Mouse (Mus musculus) Patski (cell line): ENCODE data around the gene Pik3r1. TPM values are rescaled to one million over a fixed set of nuclear protein-coding genes. Genes with fewer than 3 reads are reported as not detected.

Experiments used
- ATAC-seq: fragments of 100-300 bp; one replicate; pipeline ENCODE4 v1.8.0; 2021
- CTCF ChIA-PET: fragments of 350-600 bp; sonication (Branson Sonifier 250); formaldehyde crosslinking; loops from one replicate; lab custom pipeline; 2022; ENCODE audit warnings: inconsistent platforms; lab: Charles Lee
- POLR2A ChIA-PET: fragments of 350-600 bp; sonication (Branson Sonifier 250); formaldehyde crosslinking; loops from one replicate; lab custom pipeline; 2022; ENCODE audit warnings: antibody characterized with exemption, inconsistent platforms; lab: Charles Lee
- DNase-seq: peaks from one replicate; pipeline ENCODE4 v3.0.0-alpha.2; 2011; ENCODE audit warnings: low read depth, low spot score
- H3K27me3 ChIP-seq: fragments of 371-371 bp; one replicate; pipeline ENCODE4 v1.5.1; 2021
- CTCF ChIP-seq: fragments of 100-300 bp; IDR thresholded peaks from one replicate; pipeline ENCODE4 v1.5.1; 2021
- in situ Hi-C: fragments of 300-500 bp; cut with MboI; formaldehyde crosslinking; loops from 3 replicates; pipeline ENCODE4 v1.11.1; 2018; ENCODE audit warnings: low pct_unique_long_range_greater_than_20kb, mixed read lengths
- polyA plus RNA-seq: library from polyadenylated mRNA; unstranded; gene quantifications from one replicate; pipeline ENCODE4 v1.2.3, GENCODE M21; 2021

Pik3r1 gene
- polyA plus RNA-seq, 1 experiment from 2014 or later = 31.1 TPM

DNA sequence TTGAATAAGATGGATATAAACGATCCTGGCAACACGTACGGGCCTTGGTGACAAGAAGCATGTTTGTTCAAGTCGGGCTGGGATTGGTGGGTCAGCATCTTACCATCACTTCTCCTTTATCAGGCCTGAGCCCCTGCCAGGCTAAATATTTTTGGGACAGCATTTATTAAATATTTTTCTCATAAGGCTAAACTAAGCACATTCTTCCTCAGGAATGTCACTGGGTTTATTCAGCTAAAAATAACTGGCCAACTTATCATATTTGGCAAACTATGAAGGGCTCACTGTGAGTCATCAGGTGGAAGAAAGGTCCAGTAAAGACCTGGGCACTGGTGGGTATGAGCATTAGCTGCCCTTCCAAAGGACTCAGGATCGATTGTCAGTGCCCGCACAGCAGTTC, 50.2 kb downstream of the Pik3r1 start:
- DNase-seq = no peak
- no peak for ATAC-seq
- POLR2A ChIA-PET = interaction anchor here (0.6 kb wide), 1 partner anchor 44 kb away, joined by 3 read pairs; no protein-coding TSS in a partner anchor

GRCm38 (mm10) chr13:101713429-101714088, 54.5 kb downstream of the Pik3r1 start:
- in situ Hi-C loops = no loop called here

More for the DNA sequence above, 50.2 kb downstream of the Pik3r1 start:
- TF ChIP-seq CTCF = no peak
- CTCF ChIA-PET = interaction anchor here (1.1 to 1.8 kb wide), 3 partner anchors 9 to 22 kb away, joined by 3 to 5 read pairs (median 3); no protein-coding TSS in a partner anchor
- in situ Hi-C loops = no loop called here
- no peaks in the 10 kb centered on the region for H3K27me3 ChIP-seq

GRCm38 (mm10) chr13:101712720-101713428, 55.1 kb downstream of the Pik3r1 start:
- ChIA-PET POLR2A (no interaction called here), CTCF (interaction anchor here (2.5 kb wide), 1 partner anchor 17 kb away, joined by 8 read pairs; no protein-coding TSS in a partner anchor)
- H3K27me3 ChIP-seq = no peaks in the 10 kb centered on the region
- TF ChIP-seq CTCF = no peak
- in situ Hi-C loops = no loop called here
- ATAC-seq = no peak
- no peak for DNase-seq

More at GRCm38 (mm10) chr13:101713429-101714088, 54.5 kb downstream of the Pik3r1 start:
- no peaks in the 10 kb centered on the region for H3K27me3 ChIP-seq
- no peak for TF ChIP-seq CTCF
- ChIA-PET POLR2A (no interaction called here), CTCF (no interaction called here)
- DNase-seq (no peak), ATAC-seq (no peak)

DNA sequence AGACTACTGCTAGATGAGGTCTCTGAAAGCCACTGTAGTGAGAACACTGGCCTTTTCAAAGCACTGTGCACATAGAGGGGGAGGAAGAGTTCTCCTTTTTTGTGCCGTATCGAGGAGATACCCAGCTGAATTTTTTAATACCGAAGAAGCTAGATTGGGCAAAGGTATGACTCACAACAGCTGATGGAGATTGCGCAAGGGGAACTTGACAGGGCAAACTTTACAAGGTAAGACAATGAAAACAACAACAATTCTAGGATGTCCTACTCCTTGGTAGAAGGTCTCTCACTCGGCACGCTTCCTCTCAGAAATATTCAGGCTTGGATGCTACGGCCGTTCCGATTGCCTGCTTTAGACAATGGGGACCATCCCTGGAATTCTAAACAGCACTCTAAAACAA, 55.9 kb downstream of the Pik3r1 start:
- CTCF ChIA-PET = interaction anchor here (1.7 to 2.5 kb wide), 2 partner anchors 16 to 56 kb away, joined by 4 to 8 read pairs; partner anchors contain the start of gene Pik3r1
- in situ Hi-C loops = no loop called here
- DNase-seq (no peak), ATAC-seq (no peak)
- no peak for TF ChIP-seq CTCF
- H3K27me3 ChIP-seq = no peaks in the 10 kb centered on the region
- POLR2A ChIA-PET = interaction anchor here (0.6 to 0.7 kb wide), 2 partner anchors 17 to 518 kb away, joined by 3 to 4 read pairs; no protein-coding TSS in a partner anchor

DNA sequence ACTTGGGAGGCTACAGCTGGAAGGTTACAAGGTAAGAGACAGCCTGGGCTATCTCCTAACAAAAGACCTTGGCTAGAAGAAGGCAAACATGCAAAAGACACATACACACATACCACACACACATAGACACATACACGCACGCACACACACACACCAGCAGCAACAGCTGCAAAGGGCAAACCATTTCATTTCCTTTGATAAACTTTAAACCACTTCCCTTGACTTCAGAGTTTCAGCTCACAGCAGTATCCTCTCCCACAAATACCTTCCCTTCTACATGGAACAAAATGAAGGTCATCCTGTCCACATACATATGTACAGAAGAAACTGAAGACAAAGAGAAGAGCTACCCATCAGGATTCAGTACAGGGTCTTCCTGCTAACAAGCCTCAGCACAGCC, 56.7 kb downstream of the Pik3r1 start:
- in situ Hi-C loops = no loop called here
- ATAC-seq (no peak), DNase-seq (no peak)
- ChIA-PET CTCF (interaction anchor here (0.7 to 2.5 kb wide), 4 partner anchors 10 to 56 kb away, joined by 3 to 8 read pairs (median 4); partner anchors contain the start of gene Pik3r1), POLR2A (interaction anchor here (0.6 kb wide), 1 partner anchor 18 kb away, joined by 3 read pairs; no protein-coding TSS in a partner anchor)
- H3K27me3 ChIP-seq = no peaks in the 10 kb centered on the region
- TF ChIP-seq CTCF = no peak

DNA sequence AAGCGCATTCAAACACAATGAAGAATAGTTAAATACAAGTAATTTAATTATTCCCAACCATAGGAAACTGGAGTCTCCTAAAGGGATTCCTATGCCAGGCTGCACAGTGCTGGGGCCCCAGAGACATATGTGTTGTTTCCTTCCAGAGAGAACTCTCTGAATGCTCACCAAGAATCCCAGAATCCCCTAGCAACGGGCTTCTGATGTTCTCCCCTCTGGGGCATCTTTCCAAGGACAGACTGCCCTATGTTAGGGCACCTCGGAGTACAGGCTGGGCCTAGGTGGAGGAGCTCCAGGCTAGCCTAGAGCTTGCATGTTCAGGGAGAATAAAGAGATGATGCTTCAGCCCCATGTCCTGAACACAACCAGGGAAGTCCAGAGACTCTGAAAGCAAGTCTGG, 58.2 kb downstream of the Pik3r1 start:
- no peaks in the 10 kb centered on the region for H3K27me3 ChIP-seq
- no peak for ATAC-seq
- TF ChIP-seq CTCF = no peak
- ChIA-PET CTCF (interaction anchor here (0.9 to 1.4 kb wide), 2 partner anchors 8 to 10 kb away, joined by 3 to 4 read pairs; no protein-coding TSS in a partner anchor), POLR2A (no interaction called here)
- in situ Hi-C loops = no loop called here
- no peak for DNase-seq

DNA sequence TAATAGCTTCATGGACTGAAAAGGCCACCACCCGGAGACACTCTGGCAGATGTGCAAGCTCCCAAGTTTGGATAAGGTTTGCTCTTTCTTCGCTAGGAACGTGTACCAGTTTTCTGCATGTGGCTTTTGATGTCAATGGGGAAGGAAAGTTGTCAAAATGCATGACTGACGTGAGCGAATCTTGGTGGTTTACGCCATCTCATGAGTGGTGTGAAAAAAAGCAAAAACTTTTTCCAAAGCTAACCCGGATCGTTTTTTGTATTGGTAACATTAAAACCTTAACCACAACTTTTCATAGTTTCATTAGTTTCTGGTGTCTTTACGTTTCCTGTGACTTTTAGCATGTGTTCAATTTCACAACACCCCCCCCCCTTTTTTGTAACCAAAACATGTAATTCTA, 60.8 kb downstream of the Pik3r1 start:
- ATAC-seq (no peak), DNase-seq (no peak)
- CTCF ChIA-PET = no interaction called here
- in situ Hi-C loops = no loop called here
- POLR2A ChIA-PET = interaction anchor here (0.5 kb wide), 1 partner anchor 756 kb away, joined by 4 read pairs; no protein-coding TSS in a partner anchor
- TF ChIP-seq CTCF = no peak
- no peaks in the 10 kb centered on the region for H3K27me3 ChIP-seq

DNA sequence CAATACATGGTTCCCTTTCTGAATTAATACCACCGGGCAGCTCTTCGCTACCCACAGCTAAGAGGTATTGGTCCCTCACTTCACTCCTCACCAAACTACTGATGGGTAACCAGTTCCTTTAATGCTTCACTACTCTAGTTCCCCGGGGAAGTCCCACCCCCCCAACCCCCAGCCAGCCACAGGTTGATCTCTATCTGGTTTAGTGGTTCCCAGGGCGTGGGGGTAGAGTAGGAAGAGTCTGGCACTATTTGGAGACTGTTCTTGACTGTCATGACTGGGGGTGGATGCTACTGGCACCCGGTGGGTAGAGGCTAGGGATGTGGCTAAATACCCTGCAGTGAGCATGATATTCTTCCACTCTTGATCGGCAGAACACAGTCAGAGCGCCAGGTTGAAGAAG, 61.6 kb downstream of the Pik3r1 start:
- ChIA-PET CTCF (no interaction called here), POLR2A (interaction anchor here (0.6 kb wide), 2 partner anchors 14 to 515 kb away, joined by 3 to 4 read pairs; no protein-coding TSS in a partner anchor)
- ATAC-seq (no peak), DNase-seq (no peak)
- in situ Hi-C loops = no loop called here
- TF ChIP-seq CTCF = no peak
- no peaks in the 10 kb centered on the region for H3K27me3 ChIP-seq

DNA sequence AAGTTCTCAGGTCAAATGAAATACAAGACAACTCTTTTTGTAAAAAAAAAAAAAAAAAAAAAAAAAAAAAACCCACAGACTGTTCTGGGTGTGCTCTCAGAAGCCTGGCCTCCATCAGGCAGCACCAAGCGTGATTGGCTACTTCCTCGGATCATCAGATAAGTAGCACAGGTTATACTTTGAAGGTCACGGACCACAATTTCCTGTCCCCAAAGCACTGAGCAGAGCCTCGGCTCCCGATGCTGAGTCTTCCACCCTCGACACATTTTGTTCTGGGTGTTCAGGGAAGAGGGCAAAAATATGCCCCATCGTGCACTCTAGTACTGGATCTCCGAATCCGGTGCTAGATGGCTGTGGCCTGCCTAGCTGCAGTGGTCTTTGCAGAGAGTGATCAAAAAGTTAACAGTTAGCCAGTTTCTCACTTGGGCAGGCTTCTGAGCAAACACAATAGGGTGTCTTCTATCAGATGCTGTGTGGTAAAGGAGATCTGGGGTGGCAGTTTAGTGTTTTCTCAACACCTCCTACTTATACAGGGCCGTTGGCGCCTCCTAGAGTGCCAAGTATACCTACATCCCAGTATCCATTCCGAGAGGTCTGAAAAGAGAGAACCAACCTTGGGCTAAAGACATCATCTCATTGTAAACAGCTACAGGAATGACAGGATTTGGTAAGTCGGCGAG, 65.8 kb downstream of the Pik3r1 start:
- no peak for TF ChIP-seq CTCF
- DNase-seq (no peak), ATAC-seq (no peak)
- H3K27me3 ChIP-seq = no peaks in the 10 kb centered on the region
- in situ Hi-C loops = loop anchor here (5.0 kb wide), 1 partner anchor 760 kb away; no protein-coding TSS in a partner anchor
- POLR2A ChIA-PET = no interaction called here
- CTCF ChIA-PET = no interaction called here

DNA sequence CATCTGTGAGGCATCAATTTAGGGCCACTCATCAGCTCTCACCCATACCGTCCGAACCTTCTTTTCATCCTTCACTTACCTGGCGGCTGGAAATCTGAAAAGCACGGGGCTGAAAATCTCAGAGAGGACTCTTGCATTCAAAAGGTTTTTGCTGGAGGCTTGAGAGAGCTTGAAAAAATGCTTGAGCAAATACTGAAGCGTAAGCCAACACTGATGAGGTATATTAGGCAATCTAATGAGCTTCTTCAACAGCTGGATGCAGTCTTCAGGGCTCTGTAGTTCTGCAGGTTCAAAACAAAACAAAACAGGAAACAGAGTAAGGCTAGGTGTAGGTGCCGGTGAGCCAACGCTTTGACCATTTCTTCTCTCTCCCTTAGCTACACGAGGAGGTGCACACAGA, 66.4 kb downstream of the Pik3r1 start:
- POLR2A ChIA-PET = interaction anchor here (0.5 to 0.6 kb wide), 2 partner anchors 13 to 19 kb away, joined by 3 read pairs; no protein-coding TSS in a partner anchor
- no peaks in the 10 kb centered on the region for H3K27me3 ChIP-seq
- no peak for TF ChIP-seq CTCF
- no peak for ATAC-seq
- in situ Hi-C loops = loop anchor here (5.0 kb wide), 1 partner anchor 759 kb away; no protein-coding TSS in a partner anchor
- CTCF ChIA-PET = interaction anchor here (1.7 kb wide), 1 partner anchor 10 kb away, joined by 4 read pairs; no protein-coding TSS in a partner anchor
- DNase-seq = no peak
